Mouse (Mus musculus): ENCODE results near the gene Slc22a1.

DNA sequence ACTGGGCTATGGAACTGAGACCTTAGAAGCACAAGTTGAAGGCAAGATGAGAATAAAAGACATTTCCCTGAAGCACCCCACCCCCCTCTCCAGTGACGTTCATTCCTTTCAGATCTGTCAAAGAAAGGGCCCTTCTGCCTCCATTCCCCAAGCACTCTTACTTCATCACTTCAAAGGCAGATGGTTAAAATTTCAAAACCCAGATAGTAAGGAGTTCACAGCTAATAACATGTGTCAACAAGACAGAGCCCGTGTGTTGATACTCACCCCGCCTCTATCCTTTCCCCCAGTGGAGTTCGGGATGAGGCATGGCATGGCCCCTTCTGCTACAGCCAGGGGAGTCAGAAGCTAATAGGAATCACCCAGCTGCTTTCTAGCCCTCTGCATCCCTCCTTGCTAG lies 60.2 kb downstream of the Slc22a1 start:
- TF ChIP-seq MYOD1 (IDR thresholded peaks at IDR 0.05; ENCODE audit: control insufficient read depth in 1 of 3, insufficient read length in 2 of 3, low read depth in 2 of 3) = no peak
- no peak for TF ChIP-seq POLR2A (IDR thresholded peaks at IDR 0.05; ENCODE audit: insufficient read length, low read depth)
- no peak for TF ChIP-seq TCF3 (IDR thresholded peaks at IDR 0.05; ENCODE audit: insufficient read length, low read depth)
- TF ChIP-seq CEBPB (IDR thresholded peaks at IDR 0.05; ENCODE audit: insufficient read depth, poor library complexity, severe bottlenecking) = no peak
- TF ChIP-seq MAX (IDR thresholded peaks at IDR 0.05; ENCODE audit: low read depth) = no peak
- TF ChIP-seq E2F4 (IDR thresholded peaks at IDR 0.05; ENCODE audit: insufficient read depth) = no peak
- no peak for TF ChIP-seq POLR2AphosphoS2 (IDR thresholded peaks at IDR 0.05; ENCODE audit: insufficient read length, low read depth)
- no peak for TF ChIP-seq USF1 (IDR thresholded peaks at IDR 0.05; ENCODE audit: low read depth)
- TF ChIP-seq MYOG (IDR thresholded peaks at IDR 0.05; ENCODE audit: control insufficient read depth in 1 of 3, insufficient read depth in 1 of 3, insufficient read length in 2 of 3, low read depth in 2 of 3) = no peak
- no peak for TF ChIP-seq TCF12 (IDR thresholded peaks at IDR 0.05; ENCODE audit: insufficient read depth, poor library complexity, severe bottlenecking)
- no peak for TF ChIP-seq REST (IDR thresholded peaks at IDR 0.05; ENCODE audit: insufficient read depth, insufficient read length)
